Mouse (Mus musculus) midbrain, embryonic 14.5 days (tissue): ENCODE results near the gene Hmgb1. TPM values are rescaled to one million over a fixed set of nuclear protein-coding genes. Genes with fewer than 3 reads are reported as not detected.

ENCODE experiments used
- ATAC-seq: fragments of 200-750 bp; cut with Nextera tagmentation; 2 replicates; pipeline ENCODE4 v1.8.0; 2017; ENCODE audit warnings: moderate number of reproducible peaks, moderate library complexity; ENCODE audit not compliant: low FRiP score, low TSS enrichment
- DNase-seq: peaks from one replicate; pipeline ENCODE4 v3.0.0-alpha.2; 2015
- H3K27ac ChIP-seq: fragments of 300-500 bp; sonication (generic); replicated peaks from 2 replicates; pipeline ENCODE4 v1.5.1; 2014; ENCODE audit warnings: mild to moderate bottlenecking, low read depth, low read length, moderate library complexity
- H3K27me3 ChIP-seq: fragments of 300-500 bp; sonication (generic); 2 replicates; pipeline ENCODE4 v1.6.1; 2014; ENCODE audit warnings: low read length, control low read depth, mixed read lengths; ENCODE audit not compliant: control insufficient read depth, insufficient read depth
- H3K36me3 ChIP-seq: fragments of 300-500 bp; sonication (generic); 2 replicates; pipeline ENCODE4 v1.6.1; 2014; ENCODE audit warnings: low read length, control low read depth; ENCODE audit not compliant: control insufficient read depth, insufficient read depth
- H3K4me1 ChIP-seq: fragments of 300-500 bp; sonication (generic); 2 replicates; pipeline ENCODE4 v1.6.1; 2014; ENCODE audit warnings: mild to moderate bottlenecking, antibody characterized with exemption, low read length, control low read depth; ENCODE audit not compliant: control insufficient read depth, insufficient read depth
- H3K4me2 ChIP-seq: fragments of 300-500 bp; sonication (generic); 2 replicates; pipeline ENCODE4 v1.6.1; 2014; ENCODE audit warnings: mild to moderate bottlenecking, low read length, moderate library complexity
- H3K4me3 ChIP-seq: fragments of 300-500 bp; sonication (generic); replicated peaks from 2 replicates; pipeline ENCODE4 v1.5.1; 2014; ENCODE audit warnings: low read depth, low read length
- H3K9ac ChIP-seq: fragments of 300-500 bp; sonication (generic); replicated peaks from 2 replicates; pipeline ENCODE4 v1.6.1; 2014; ENCODE audit warnings: mild to moderate bottlenecking, low read length, moderate library complexity
- H3K9me3 ChIP-seq: fragments of 300-500 bp; sonication (generic); 2 replicates; pipeline ENCODE4 v1.6.1; 2016; ENCODE audit warnings: low read length, control low read depth, mixed read lengths; ENCODE audit not compliant: control insufficient read depth
- WGBS: fragments of 180-500 bp; shearing (Covaris S2); extraction: QIAGEN DNeasy Blood & Tissue Kit; methylation state at CpG from one replicate; pipeline ENCODE4 v1.1.7; 2014; 5-methylcytosine and 5-hydroxymethylcytosine counted together
- polyA plus RNA-seq: library from polyadenylated mRNA; unstranded; fragments of >200 nt; fragmentation: Nextera tagmentation; extraction: Ambion mirVana; gene quantifications from 2 replicates; pipeline ENCODE4 v1.2.1, GENCODE M21; 2014

Gene Hmgb1
- polyA plus RNA-seq, 1 experiment from 2014 or later, result 947 TPM

- no peaks in the 10 kb centered on the region for H3K9me3 ChIP-seq
- DNase-seq (no peak), ATAC-seq (no peak)
- H3K4me3 ChIP-seq, result no peak overlapping the region
- WGBS, result 46% methylated on average over 4 of the region's 4 CpGs
- no peak overlapping the region for H3K9ac ChIP-seq
- no peak overlapping the region for H3K27ac ChIP-seq
- H3K27me3 ChIP-seq, result no peaks in the 10 kb centered on the region
- H3K36me3 ChIP-seq, result no peaks in the 10 kb centered on the region
- no peak overlapping the region for H3K4me2 ChIP-seq
- peaks cover 18% of the 10 kb centered on the region for H3K4me1 ChIP-seq
These were observed 187.6 kb downstream of the Hmgb1 start for GRCm38 (mm10) chr5:148996709-148997037.

Other genes with a start within 250 kb of the Hmgb1 start
- gene Gm42791, start 189.3 kb downstream of the Hmgb1 start, polyA plus RNA-seq, result not detected in 2 replicates
- 61.4 and 65.1 TPM in 2 replicates for gene Uspl1, start 139 bp downstream of the Hmgb1 start, polyA plus RNA-seq
- 10.9 and 12.2 TPM in 2 replicates for gene Alox5ap, start 80.3 kb upstream of the Hmgb1 start, polyA plus RNA-seq
- gene Medag, start 227.3 kb upstream of the Hmgb1 start, polyA plus RNA-seq, result 5.9 TPM in 2 replicates